ENCODE assay signal across 8 mouse cellular contexts in the genomic region with DNA sequence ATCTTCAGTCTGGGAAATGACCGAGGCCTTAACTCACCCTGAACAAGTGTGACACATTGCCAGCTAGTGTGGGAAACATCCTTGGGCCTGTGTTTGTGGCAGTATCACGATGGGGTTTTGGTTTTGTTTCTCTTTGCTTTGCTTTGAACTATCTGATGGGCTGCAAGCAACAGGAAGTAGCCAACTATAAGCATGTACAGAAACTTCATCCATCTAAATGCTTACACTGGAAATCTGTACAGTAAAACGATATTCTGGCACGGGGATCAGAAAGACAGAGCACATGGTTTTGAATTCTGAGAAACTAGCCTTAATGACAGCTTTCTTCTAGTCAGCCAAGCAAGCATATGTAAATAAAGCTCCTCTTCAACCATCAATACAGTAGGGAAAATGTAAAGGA. TPM values are rescaled to one million over a fixed set of nuclear protein-coding genes. Genes with fewer than 3 reads are reported as not detected.
DNase-seq lines count a peak whose midpoint lies in the region; ATAC-seq and TF ChIP-seq lines count a peak whose summit lies in the region.

No protein-coding gene starts in this region.

- no peak for TF ChIP-seq CTCF in layer of hippocampus, adult 2 months (conservative IDR thresholded peaks at IDR 0.05)
- TF ChIP-seq CTCF in bone marrow macrophage, adult 2 months (IDR thresholded peaks at IDR 0.05; ENCODE audit: low read depth, low read length): no peak
- no peak for TF ChIP-seq CTCF in lung, postnatal 0 days (IDR thresholded peaks at IDR 0.05)

- peak overlapping the region; percentile 81 for H3K4me2 ChIP-seq in heart, embryonic 16.5 days (ENCODE audit: low read depth, low read length)
- H3K4me2 ChIP-seq in lung, postnatal 0 days (replicated peaks; ENCODE audit: low read depth, low read length): peak overlapping the region; percentile 99

- H3K9ac ChIP-seq in heart, embryonic 16.5 days (ENCODE audit: low read length): peak overlapping the region; percentile 64
- H3K9ac ChIP-seq in lung, postnatal 0 days (replicated peaks; ENCODE audit: low read depth): peak overlapping the region; percentile 29

- no peak for TF ChIP-seq EP300 in lung, postnatal 0 days (IDR thresholded peaks at IDR 0.05)

- no peaks in the 10 kb centered on the region for H3K27me3 ChIP-seq in heart, embryonic 16.5 days (ENCODE audit: control insufficient read depth, insufficient read depth, low read length)
- no peaks in the 10 kb centered on the region for H3K27me3 ChIP-seq in lung, postnatal 0 days (replicated peaks; ENCODE audit: insufficient read depth, low read length)

- TF ChIP-seq POLR2A in bone marrow macrophage, adult 2 months (IDR thresholded peaks at IDR 0.05; ENCODE audit: borderline replicate concordance, low read depth, low read length): no peak

- no peak for ATAC-seq in heart, embryonic 16.5 days (replicated peaks; ENCODE audit: extremely low read depth, insufficient read depth, low FRiP score)
- no peak for ATAC-seq in lung, postnatal 0 days

- no peaks in the 10 kb centered on the region for H3K9me3 ChIP-seq in heart, embryonic 16.5 days (replicated peaks; ENCODE audit: control insufficient read depth, low read length)
- H3K9me3 ChIP-seq in lung, postnatal 0 days (ENCODE audit: low read length): no peaks in the 10 kb centered on the region

- WGBS in heart, embryonic 16.5 days: 12% methylated on average over 4 of the region's 4 CpGs
- 11% methylated on average over 4 of the region's 4 CpGs for WGBS in lung, postnatal 0 days

- H3K4me3 ChIP-seq in layer of hippocampus, adult 2 months: peak overlapping the region; percentile 95
- peak overlapping the region; percentile 70 for H3K4me3 ChIP-seq in bone marrow macrophage, adult 2 months (ENCODE audit: insufficient read depth, low read length)
- peak overlapping the region; percentile 53 for H3K4me3 ChIP-seq in heart, embryonic 16.5 days (ENCODE audit: low read length)
- H3K4me3 ChIP-seq in lung, postnatal 0 days (ENCODE audit: low read depth, low read length): peak overlapping the region; percentile 77

- peak overlapping the region; percentile 96 for H3K27ac ChIP-seq in layer of hippocampus, adult 2 months
- H3K27ac ChIP-seq in bone marrow macrophage, adult 2 months (ENCODE audit: insufficient read depth, low read depth, low read length): peak overlapping the region; percentile 29
- peak overlapping the region; percentile 63 for H3K27ac ChIP-seq in heart, embryonic 16.5 days (ENCODE audit: low read length)
- peak overlapping the region; percentile 89 for H3K27ac ChIP-seq in lung, postnatal 0 days (ENCODE audit: low read length)

- intact Hi-C loops in left cerebral cortex, postnatal 25 days (cut with DNase I): loop anchor here (2.0 kb wide), 1 partner anchor 129 kb away; no protein-coding TSS in a partner anchor

- peaks cover 10% of the 10 kb centered on the region for H3K36me3 ChIP-seq in heart, embryonic 16.5 days (ENCODE audit: control insufficient read depth, insufficient read depth)
- H3K36me3 ChIP-seq in lung, postnatal 0 days (ENCODE audit: insufficient read depth, low read length): peaks cover 2% of the 10 kb centered on the region; the same call in 1 of the 2 replicates

- DNase-seq in layer of hippocampus, adult 2 months (ENCODE audit: low spot score in 2 of 2): no peak
- no peak for DNase-seq in layer of hippocampus, postnatal 10 days (ENCODE audit: low spot score in 2 of 2)
- no peak for DNase-seq in lung, postnatal 0 days (ENCODE audit: low spot score)
- no peak for DNase-seq in left cerebral cortex, postnatal 25 days (ENCODE audit: low spot score in 2 of 2)
- no peak for DNase-seq in thymus, adult 18-20 months
- DNase-seq in frontal cortex, postnatal 25 days (ENCODE audit: low spot score in 2 of 2): no peak

- peaks cover 5% of the 10 kb centered on the region for H3K4me1 ChIP-seq in bone marrow macrophage, adult 2 months (ENCODE audit: control insufficient read depth, insufficient read depth, low read length)
- peaks cover 19% of the 10 kb centered on the region for H3K4me1 ChIP-seq in heart, embryonic 16.5 days (ENCODE audit: control insufficient read depth, insufficient read depth, low read length)
- H3K4me1 ChIP-seq in lung, postnatal 0 days (ENCODE audit: insufficient read depth, low read depth, low read length): 0 out of 2 replicates have a peak, but pooled peaks cover 4% of the 10 kb centered on the region

RNA-seq across cellular contexts. Expression of a gene that starts 0.6 kb away (rescaled TPM):
- total RNA-seq in layer of hippocampus, adult 2 months (2021): 1 to 10 TPM; 1.3 to 1.5 TPM
- total RNA-seq in layer of hippocampus, postnatal 10 days (2021): 1 to 10 TPM; 2.0 to 2.1 TPM
- polyA plus RNA-seq in bone marrow macrophage, adult 2 months (2012; ENCODE audit: insufficient read depth, insufficient read length, missing spikeins): 5.5 and 5.7 TPM in 2 replicates
- 10.7 and 11.8 TPM in 2 replicates for polyA plus RNA-seq in heart, embryonic 16.5 days (2015; fragmentation: Nextera tagmentation; extraction: Ambion mirVana)
- polyA plus RNA-seq in lung, postnatal 0 days (2015; fragmentation: Nextera tagmentation; extraction: Ambion mirVana): 2.7 and 3.6 TPM in 2 replicates
- 1 to 10 TPM; 1.1 to 1.3 TPM for total RNA-seq in left cerebral cortex, postnatal 25 days (2021)

RNA-seq across cellular contexts. Expression of a gene that starts 0.8 kb away (rescaled TPM):
- total RNA-seq in layer of hippocampus, adult 2 months (2021): 10 to 100 TPM; 24.6 to 27.8 TPM
- 10 to 100 TPM; 29.4 to 30.9 TPM for total RNA-seq in layer of hippocampus, postnatal 10 days (2021)
- polyA plus RNA-seq in bone marrow macrophage, adult 2 months (2012; ENCODE audit: insufficient read depth, insufficient read length, missing spikeins): 8.5 and 9.3 TPM in 2 replicates
- polyA plus RNA-seq in heart, embryonic 16.5 days (2015; fragmentation: Nextera tagmentation; extraction: Ambion mirVana): 14.2 and 14.5 TPM in 2 replicates
- 11.0 and 11.5 TPM in 2 replicates for polyA plus RNA-seq in lung, postnatal 0 days (2015; fragmentation: Nextera tagmentation; extraction: Ambion mirVana)
- 10 to 100 TPM; 22.7 to 24.9 TPM for total RNA-seq in left cerebral cortex, postnatal 25 days (2021)

RNA-seq across cellular contexts. Expression of a gene that starts 48.2 kb away (rescaled TPM):
- not detected for total RNA-seq in layer of hippocampus, adult 2 months (2021)
- not detected for total RNA-seq in layer of hippocampus, postnatal 10 days (2021)
- polyA plus RNA-seq in bone marrow macrophage, adult 2 months (2012; ENCODE audit: insufficient read depth, insufficient read length, missing spikeins): 1.0 TPM in 1 of 2 replicates, not detected in the other
- polyA plus RNA-seq in heart, embryonic 16.5 days (2015; fragmentation: Nextera tagmentation; extraction: Ambion mirVana): 0.61 and 0.77 TPM in 2 replicates
- 0.25 and 0.79 TPM in 2 replicates for polyA plus RNA-seq in lung, postnatal 0 days (2015; fragmentation: Nextera tagmentation; extraction: Ambion mirVana)
- total RNA-seq in left cerebral cortex, postnatal 25 days (2021): not detected

Comparison
In these comparisons a context has a peak if more than half of its experiments do, and no peak if none do; other contexts are left out.
1. H3K27ac ChIP-seq: peak in every context shown above with its lines; median percentile 96 in layer of hippocampus, adult 2 months; 89 in lung, postnatal 0 days; 63 in heart, embryonic 16.5 days; 29 in bone marrow macrophage, adult 2 months.